Mouse (Mus musculus) forelimb bud, embryonic 11.5 days (tissue): Measurements from ENCODE around the gene Fuca1.
"Not testable (repeated sequence)": the region's sequence is repeated elsewhere in the genome, so short reads cannot be mapped to it uniquely, and the experiment has no call there.

Experiments
- DNase-seq: peaks from one replicate; pipeline ENCODE4 v3.0.0-alpha.2; 2012; ENCODE audit warnings: low read depth, low spot score

The Fuca1 gene

DNA sequence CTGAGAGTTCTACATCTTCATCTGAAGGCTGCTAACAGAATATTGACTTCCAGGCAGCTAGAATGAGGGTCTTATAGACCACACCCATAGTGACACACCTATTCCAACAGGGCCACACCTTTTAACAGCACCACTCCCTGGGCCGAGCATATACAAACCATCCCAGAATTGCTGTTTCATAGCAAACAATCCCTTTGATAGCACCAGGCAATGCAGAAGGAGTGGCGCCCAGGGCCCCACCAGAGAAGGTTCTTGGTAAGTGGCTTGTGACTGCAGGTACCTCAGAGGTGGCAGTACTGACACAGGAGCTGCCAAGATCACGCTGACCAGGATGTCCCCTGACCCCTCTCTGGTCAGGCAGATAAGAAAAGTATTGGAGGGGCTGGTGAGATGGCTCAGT lies 32.6 kb downstream of the Fuca1 start:
- no peak for DNase-seq

DNA sequence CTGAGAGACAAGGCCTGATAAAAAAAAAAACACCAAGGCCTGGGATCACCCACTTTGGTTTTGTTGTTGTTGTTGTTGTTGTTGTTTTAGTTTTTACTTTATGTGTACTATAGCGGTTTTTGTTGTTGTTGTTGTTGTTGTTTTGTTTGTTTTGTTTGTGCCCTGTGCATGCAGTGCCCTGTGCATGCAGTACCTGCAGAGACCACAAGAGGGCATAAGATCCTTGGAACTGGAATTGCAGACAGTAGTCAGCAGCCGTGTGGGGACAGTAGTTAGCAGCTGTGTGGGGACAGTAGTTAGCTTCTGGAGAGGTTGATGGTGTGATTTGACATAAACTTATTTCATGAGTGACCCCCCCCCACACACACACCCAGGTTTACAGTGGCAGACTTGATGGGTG lies 33.7 kb downstream of the Fuca1 start:
- DNase-seq = peak; percentile 72

DNA sequence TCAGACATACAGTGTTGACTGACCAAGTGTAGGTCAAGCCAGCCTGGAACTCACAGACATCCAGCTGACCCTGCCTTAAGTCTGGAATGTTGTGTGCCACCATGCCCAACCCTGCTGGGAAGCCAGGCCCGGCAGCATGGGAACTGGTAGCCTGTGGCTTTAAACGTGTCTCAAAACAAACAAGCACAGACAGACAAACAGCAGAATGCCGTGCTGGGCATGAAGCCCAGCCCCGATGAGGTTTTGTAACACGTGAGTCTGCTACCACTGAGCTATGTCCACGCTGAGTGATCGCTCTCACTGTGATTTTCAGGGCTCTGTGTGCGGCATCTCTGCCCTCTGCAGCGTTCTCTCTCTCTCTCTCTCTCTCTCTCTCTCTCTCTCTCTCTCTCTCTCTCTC lies 35.4 kb downstream of the Fuca1 start:
- DNase-seq = no peak

DNA sequence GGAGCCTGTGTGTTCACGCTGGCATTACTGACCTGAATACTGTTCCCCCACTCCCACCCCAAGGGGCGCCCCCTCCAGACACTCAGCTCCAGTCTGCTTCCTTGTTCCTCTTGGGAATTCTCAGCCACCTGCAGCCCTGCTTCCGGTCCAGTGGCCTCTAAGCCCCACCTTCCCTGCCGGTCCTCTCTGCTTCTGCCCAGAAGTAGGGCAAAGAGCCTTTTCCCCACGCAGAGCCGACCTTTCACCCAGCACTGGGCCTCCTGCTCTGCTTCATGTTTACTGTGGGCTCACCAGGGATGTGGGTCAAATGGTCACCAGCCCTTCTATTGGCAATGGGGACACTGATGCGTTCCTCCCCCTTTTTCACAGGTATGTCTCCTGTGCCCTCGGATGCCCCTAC lies 37.8 kb downstream of the Fuca1 start:
- no peak for DNase-seq

DNA sequence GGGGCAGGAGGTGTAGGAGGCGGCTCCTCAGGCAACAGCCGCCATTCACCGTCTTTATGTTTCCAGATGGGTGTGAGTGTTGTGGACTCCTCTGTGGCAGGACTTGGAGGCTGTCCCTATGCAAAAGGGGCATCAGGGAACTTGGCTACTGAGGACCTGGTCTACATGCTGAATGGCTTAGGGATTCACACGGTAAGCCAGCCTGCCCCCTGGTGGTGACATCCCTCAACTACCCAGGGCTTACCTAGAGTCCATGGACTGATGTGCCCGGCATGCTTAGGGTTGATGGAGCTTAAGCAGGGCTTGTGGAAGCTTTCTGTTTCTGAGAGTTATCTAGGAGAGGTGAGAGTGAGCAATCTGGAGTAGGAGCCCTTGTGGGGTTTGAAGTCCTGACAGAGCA lies 40.2 kb downstream of the Fuca1 start:
- DNase-seq = peak; percentile 83

DNA sequence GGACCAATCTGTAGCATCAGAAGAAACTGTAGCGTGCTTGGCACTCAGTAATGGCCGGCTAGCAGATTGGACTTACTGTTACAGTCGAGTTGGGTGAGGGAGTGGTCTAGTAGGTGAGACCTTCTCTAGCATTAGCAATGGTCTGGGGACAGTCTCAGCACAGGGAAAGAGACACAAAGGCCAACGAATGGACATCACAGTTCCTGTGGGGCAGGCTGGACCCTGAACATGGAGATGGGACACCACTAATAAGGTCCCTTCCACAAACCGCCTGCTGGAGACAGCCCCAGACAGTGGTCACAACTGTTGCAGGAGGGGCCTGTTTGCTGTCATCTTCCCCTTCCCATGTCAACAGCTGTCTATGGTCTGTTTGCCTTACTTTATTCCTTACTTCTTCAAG lies 41.2 kb downstream of the Fuca1 start:
- no peak for DNase-seq

DNA sequence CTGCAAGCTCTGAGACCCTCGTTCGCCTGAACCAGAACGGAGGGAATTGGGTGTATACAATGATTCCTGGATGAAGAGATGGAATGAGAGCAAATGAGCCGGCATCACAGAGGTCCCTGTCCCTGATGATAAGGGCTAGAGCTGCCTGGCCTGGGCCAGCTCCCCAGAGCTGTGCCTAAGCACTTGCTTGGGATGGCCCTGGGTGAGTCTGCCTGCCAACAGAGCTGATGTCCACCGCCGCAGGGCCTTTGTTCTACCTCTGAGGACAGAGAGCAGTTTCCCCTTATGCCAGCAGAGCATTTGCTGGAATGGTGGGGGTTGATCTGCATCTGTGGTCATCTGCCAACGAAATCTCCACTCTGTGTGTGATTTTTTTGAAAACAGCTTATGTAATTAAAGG lies 41.7 kb downstream of the Fuca1 start:
- DNase-seq = no peak

DNA sequence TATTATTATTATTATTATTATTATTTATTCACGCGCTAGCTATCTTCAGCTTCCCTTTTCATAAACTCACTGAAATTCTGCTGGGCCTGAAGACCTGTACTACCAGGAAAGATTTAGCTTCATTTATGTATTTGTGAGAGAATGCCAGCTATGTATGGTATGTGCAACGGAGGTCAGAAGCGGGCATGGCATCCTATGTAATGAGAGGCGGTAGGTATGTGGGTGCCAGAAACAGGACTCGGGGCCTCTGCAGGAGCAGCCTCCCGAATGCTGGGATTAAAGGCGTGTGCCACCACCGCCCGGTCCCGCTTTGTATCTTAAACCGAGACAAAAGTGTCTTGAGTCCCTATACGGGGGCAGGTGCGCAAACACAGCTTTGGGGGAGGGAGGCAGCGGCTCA lies 42.4 kb downstream of the Fuca1 start:
- no peak for DNase-seq

DNA sequence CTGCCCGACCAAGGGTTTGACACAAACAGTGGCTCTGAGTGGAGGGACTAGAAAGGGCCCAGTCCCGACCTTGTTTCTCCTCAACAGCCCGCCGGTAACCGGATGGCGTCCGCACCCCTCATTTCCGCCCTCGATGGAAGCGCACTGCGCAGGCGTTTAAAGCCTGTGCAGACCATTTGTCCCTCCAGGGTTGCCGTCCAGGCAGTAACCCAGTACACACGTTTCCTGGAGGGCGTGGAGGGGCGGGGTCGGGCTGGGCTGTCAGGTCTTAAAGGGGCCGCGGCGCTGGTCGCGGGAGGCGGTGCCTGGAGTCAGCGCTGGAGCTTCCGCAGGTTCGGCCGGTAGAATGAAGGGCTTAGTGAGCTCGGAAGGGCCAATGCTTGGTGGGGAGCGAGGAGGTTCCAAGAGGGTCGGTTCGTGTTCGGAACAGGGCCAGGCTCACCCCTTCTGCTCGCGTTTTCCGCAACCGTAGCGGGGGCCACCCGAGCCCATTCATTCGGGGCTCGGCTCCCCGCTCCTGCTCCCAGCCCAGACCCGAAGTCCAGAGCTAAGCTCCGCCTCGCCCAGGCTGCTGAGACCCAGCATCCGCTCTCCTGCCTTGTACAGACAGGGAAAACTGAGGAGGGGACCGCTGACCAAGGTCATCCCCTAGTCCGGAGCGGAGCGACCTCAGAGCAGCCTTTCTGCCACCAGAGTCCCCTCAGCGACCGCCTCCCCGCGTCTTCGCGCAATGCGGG lies 43.1 kb downstream of the Fuca1 start, which contains the start of gene Gale:
Gene Gale, plus strand, starts transcription at position 271 of the 737 bp plus-strand sequence.
- DNase-seq = peak; percentile 97

DNA sequence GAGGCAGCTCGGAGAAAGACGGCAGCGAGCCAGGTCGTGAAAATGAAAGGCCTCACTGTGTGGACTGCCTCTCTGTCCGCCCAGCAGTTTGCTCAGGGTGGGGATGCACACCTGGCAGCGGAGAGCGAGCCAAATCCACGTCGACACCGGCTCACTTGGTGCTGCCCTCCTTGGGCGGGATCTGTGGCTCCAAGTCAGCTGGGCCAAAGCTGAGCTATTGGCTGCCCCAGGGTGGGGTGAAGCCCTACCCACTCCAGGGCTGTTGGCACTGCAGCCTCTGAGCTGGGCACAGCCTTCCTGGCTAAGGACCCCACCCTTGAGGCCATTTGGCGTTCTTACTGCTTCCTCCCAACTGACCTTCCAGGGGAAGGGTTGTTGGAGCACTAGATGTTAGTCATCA lies 43.9 kb downstream of the Fuca1 start:
- no peak for DNase-seq

DNA sequence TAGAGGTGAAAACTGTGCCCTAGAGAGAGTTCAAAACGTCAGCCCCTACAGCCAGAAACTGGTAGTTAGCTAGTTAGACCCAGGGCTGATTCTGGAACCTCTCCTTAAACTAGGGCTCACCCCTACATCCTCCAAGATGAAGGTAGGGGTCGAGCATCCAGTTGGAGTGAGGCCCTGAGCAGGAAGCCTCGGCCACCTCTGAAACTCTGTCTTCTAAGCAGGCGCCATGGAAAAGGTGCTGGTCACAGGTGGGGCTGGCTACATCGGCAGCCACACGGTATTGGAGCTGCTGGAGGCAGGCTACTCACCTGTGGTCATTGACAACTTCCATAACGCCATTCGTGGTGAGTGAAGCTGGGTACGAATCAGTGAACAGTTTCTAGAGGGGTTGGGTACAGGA lies 44.6 kb downstream of the Fuca1 start:
- DNase-seq = no peak

DNA sequence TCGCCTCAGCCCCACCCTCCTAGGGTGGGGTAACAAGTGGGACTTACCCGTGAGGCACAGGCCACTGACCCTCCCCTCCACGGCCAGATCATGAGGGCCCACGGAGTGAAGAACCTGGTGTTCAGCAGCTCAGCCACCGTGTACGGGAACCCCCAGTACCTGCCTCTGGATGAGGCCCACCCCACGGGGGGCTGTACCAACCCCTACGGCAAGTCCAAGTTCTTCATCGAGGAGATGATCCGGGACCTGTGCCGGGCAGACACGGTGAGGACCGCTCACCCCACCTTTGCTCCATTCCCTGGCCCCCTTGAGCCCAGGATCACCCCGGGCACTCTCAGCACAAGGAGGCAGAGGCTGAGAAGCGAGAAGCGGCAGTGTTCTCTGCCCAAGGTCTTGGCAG lies 45.7 kb downstream of the Fuca1 start:
- DNase-seq = no peak

DNA sequence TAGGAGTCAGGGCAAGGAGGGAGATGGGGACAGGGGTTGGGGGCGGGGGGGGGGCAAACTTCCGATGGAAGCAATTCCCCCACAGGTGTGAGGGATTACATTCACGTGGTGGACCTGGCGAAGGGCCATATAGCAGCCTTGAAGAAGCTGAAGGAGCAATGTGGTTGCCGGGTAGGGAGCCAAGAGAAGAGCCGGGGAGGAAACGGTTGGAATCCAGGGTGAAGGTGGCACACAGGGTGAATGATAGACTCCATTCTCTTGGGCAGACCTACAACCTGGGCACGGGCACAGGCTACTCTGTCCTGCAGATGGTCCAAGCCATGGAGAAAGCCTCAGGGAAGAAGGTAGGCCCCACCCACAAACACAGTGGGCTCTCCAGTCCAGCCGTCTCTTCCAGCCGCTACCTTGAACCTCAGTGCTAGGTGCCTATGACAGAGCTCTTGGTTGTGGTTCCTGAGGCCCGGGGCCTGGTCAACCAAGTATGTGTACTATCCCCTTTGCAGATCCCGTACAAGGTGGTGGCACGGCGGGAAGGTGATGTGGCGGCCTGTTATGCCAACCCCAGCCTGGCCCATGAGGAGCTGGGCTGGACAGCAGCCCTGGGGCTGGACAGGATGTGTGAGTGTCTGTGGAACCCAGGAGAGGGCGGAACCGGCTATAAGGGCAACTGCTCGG lies 46.7 kb downstream of the Fuca1 start:
- DNase-seq = no peak

DNA sequence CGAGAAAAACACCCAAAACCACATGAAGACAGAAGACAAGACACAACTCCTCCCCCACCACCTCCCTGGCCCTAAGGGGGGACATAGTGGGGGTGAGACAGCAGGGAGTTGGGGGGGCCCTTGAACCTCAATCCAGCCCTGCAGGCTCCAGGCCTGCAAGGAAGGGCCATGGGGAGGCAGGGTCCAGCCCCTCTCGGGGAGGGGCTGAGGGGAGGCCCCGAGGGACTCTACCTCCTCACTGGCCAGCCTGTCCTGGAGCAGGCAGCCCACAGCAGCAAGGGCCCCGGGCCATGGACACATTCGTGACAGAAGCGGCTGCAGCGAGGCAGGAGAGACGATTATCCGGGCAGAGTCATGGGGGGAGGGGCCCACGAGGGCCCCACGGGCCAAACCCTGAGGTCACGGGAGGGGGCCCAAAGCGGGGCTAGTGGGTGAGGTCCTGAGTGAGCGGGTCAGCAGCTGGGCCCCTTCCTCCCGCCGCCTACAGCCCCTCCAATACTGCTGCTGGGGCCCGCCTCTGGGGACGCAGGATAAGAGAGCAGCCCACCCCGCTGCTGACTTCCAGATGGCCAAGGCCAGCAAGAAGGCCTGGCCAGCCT lies 47.8 kb downstream of the Fuca1 start:
- no peak for DNase-seq

DNA sequence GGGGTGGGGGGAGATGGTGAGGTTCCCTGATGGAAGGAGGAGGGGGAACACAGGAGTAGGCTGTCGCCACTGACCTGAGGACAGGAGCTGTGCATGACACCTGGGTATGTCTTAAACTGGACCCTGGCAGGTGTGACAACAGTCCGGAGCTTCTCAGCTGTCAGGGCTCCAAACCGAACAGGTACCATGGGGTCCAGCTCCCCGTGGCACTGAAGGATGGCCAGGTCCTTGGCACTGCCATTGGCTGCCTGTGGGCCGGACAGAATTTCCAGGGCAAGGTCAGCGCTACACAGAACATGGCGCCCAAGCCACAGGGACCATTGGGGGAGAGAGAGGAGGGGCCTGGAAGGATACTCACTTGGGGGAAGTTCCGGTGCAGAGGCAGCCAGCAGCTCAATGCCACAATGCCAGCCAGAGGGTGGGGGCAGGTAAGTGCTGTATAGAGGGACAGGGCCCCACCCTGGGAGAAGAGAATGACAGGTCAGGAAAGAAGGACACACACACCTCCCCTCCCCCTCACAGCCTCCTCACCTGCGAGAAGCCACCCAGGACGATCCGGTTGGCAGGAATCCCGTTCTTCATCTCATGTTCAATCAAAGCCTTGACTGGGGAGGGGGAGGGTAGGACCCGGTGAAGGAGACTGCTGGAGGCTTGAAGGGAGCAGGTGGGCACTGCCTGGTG lies 48.7 kb downstream of the Fuca1 start:
- DNase-seq = no peak

DNA sequence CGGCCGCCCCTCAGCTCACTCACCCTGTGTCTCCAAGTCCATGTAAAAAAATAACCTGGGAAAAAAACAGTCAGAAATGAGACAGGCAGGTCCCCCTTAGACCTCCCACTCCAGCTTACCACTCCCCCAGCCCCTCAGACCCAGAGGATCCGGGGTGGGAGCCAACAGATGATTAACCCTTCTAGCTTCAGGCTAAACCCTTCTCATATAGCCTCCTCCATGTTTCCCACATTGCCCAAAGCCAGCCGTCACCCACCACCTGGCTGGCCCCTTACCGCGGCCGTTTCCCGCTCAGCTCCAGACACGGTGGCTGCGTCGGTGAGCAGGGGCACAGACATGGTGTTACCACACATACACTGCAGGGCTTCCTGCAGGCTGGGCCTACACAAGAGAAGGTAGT lies 50.0 kb downstream of the Fuca1 start:
- no peak for DNase-seq

DNA sequence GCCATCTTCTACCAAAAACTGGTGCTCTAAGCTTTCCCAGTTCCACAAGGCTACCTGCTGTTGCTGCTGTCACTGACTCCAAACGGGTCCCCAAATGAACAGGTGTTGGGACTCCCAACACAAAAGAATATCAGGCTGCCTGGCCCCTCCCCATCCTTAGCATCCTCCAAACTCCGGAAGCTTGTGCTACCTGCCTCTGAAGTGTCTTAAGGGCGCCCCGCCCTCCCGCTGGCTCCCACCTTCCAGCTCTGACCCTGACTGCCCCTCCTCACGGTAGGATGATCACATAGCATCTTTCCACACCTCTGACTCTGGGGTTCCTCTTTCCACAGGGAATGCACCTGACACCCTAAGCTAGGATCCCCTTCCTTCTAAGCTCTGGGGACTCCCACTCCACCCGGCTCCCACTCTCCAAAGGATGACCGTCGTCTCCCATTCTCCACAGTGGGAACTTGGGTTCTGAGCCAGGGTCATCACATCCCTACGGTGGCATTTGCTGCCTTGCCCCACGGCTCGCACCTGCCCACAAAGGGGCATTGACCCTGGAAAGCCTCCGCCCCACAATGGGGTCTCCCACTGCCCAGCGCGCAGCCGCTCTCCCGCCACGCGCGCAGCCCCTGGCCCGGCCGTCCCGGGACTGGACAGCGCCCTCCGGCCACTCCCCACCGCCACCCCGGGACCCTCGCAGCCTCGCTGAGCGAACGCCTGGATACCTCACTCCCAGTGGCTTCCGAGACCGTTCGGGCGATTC lies 51.4 kb downstream of the Fuca1 start:
- DNase-seq = no peak

DNA sequence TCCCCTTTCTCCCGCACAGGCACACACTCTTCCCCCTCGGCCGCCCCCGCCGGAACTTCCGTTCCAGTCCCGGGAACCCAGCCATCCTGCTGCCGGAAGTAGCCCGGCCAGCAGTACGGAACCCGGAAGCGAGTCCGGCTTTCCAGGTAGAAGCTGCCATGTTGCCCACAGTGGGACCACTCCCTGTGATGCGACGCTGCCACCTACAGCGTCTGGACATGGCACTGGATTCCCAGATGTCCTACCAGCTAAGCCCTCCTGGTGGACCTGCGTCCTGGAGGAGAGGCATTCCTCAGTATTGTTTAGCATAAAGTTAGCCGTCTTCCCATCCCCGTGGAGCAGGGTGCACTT lies 52.0 kb downstream of the Fuca1 start, which contains the start of gene Lypla2:
Gene Lypla2, minus strand, starts transcription at position 71 of the 351 bp plus-strand sequence.
- peak; percentile 62 for DNase-seq

DNA sequence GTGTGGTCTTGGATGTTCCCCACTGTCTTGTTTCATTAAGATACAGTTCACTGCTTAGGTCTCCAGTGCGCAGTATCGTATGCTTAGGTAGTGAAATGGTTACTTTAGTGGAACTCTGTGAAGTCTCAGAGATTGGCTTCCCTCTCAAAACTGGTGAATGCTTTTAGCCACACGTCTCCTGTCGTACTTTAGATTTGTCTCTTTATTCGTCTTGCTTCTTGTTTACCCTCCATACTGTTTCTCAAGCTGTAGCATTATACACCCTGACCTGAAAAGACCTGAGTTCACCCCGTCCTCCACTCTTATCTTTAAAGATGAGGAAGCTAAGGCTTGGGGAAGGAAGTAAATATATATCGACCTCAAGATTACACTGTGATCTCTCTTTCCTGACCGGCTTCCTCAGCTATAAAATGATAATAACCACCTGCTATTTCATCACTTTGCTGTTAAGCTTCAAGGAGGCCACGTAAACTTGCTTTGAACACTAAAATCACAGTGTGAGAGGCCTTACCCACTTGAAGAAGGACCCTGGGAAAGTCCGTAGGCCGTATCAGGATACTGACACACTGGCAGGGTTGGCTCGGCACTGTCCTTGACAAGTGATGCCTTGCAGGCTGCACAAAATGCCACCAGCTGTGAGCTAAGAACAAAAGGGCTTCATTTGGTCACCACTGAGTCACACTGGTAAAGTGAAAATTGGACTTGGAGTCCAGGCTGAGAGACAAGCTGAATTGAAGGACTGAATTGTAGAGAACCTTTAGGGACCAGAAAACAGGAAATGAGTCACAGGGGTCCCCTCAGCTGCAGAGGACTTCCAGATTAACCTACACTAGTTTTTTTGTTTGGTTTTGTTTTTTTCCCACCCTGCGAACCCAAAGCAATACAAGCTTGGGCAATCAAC lies 52.6 kb downstream of the Fuca1 start:
- no peak for DNase-seq

DNA sequence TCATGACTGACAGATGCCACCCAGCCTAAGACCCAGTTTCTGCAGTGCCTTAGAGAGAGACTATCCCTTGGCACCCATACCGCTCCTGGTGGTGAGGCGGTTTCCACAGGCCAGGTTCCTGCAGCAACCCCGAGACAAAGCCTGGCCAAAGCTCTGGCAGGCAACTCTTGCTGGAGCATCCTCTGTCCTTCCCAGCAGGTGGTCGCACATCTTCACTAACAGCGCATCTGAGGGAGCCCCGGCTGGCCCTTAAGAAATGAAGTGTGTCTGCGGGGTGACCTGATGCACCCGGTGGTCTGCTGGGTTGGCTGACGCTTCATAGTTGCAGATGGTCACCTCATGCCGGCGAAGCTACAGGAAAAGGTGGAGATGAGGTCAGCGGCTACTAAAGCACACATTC lies 55.6 kb downstream of the Fuca1 start:
- DNase-seq = no peak

DNA sequence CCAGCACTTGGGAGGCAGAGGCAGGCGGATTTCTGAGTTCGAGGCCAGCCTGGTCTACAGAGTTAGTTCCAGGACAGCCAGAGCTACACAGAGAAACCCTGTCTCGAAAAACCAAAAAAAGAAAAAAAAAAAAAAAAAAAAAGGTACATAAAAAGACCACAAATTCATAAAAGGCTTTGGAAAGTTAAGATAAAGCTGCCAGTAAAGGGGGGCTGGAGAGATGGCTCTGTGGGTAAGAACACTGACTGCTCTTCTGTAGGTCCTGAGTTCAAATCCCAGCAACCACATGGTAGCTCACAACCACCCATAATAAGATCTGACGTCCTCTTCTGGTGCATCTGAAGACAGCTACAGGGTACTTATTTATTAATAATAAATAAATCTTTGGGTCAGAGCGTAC lies 59.7 kb downstream of the Fuca1 start:
- DNase-seq = not testable (repeated sequence)
